Comparison of ENCODE assay signal across 25 mouse cellular contexts in the genomic region with DNA sequence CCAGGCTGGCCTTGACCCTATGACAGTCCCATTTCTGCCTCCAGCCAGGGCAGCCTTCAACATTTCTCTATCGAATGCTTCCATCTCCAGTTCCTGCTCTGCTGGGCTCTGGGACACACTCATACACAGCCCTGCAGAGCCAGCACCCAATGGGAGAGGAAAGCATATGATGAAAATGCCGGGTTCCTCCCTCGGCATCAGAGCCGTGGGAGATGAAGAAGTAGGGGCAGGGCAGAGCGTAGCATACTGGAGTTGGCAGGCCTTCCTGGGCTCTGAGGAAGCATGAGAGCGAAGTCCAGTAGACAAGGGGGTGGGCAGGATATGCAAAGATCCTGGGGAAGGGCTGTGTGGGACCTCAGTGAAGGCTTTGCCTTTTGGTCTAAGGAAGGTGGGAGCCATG. TPM values are rescaled to one million over a fixed set of nuclear protein-coding genes. Genes with fewer than 3 reads are reported as not detected.
DNase-seq lines count a peak whose midpoint lies in the region; ATAC-seq and TF ChIP-seq lines count a peak whose summit lies in the region.
"Had no signal": no experiment of that assay in that cellular context is flagged by ENCODE, and none has a peak within 500 bp of the region (broad histone marks: within the 10 kb centered on the region; RNA-seq: fewer than 3 reads in every experiment).

No protein-coding gene starts in this region.

- H3K4me2 ChIP-seq in midbrain, embryonic 16.5 days (ENCODE audit: low read length): no peak overlapping the region
- no peak overlapping the region for H3K4me2 ChIP-seq in midbrain, embryonic 15.5 days
- H3K4me2 ChIP-seq: heart, embryonic 13.5 days; liver, embryonic 15.5 days; lung, embryonic 15.5 days; stomach, embryonic 15.5 days had no signal

- H3K9ac ChIP-seq in midbrain, embryonic 16.5 days (ENCODE audit: low read depth, low read length): 0 out of 2 replicates have a peak overlapping the region, but pooled peaks have one; percentile 21
- no peak overlapping the region for H3K9ac ChIP-seq in midbrain, embryonic 15.5 days
- H3K9ac ChIP-seq: forebrain, postnatal 0 days; heart, embryonic 13.5 days; liver, embryonic 15.5 days; lung, embryonic 15.5 days; stomach, embryonic 15.5 days had no signal

- H3K36me3 ChIP-seq in midbrain, embryonic 16.5 days (ENCODE audit: control insufficient read depth, insufficient read depth, low read length): no peaks in the 10 kb centered on the region
- H3K36me3 ChIP-seq in midbrain, embryonic 15.5 days (replicated peaks): no peaks in the 10 kb centered on the region
- H3K36me3 ChIP-seq: liver, embryonic 15.5 days; lung, embryonic 15.5 days; stomach, embryonic 15.5 days had no signal

- DNase-seq in frontal cortex, postnatal 25 days (ENCODE audit: low spot score in 2 of 2): no peak
- DNase-seq in layer of hippocampus, adult 2 months (ENCODE audit: low spot score in 2 of 2): no peak
- no peak for DNase-seq in layer of hippocampus, adult 9-10 months (ENCODE audit: low spot score)
- DNase-seq: adrenal gland, postnatal 14 days; cerebellum, adult 9-11 months; forebrain, postnatal 0 days; gastrocnemius, postnatal 36 days; heart, adult 2 months; heart, postnatal 14 days; kidney, adult 18-20 months; liver; lung, postnatal 4 days; thymus, adult 2 months had no signal

- 76% methylated on average over 6 of the region's 6 CpGs for WGBS in midbrain, embryonic 16.5 days
- WGBS in midbrain, embryonic 15.5 days: 86% methylated on average over 6 of the region's 6 CpGs
- WGBS in olfactory bulb, adult 2 months: 26% methylated on average over 6 of the region's 6 CpGs

- no peaks in the 10 kb centered on the region for H3K27me3 ChIP-seq in midbrain, embryonic 16.5 days (ENCODE audit: control insufficient read depth, insufficient read depth, low read depth, low read length)
- H3K27me3 ChIP-seq in midbrain, embryonic 15.5 days (replicated peaks): no peaks in the 10 kb centered on the region
- H3K27me3 ChIP-seq: heart, embryonic 13.5 days; liver, embryonic 15.5 days; lung, embryonic 15.5 days; stomach, embryonic 15.5 days had no signal

- peak overlapping the region; percentile 22; the same call in 1 of the 2 replicates for H3K4me3 ChIP-seq in layer of hippocampus, adult 2 months
- H3K4me3 ChIP-seq in midbrain, embryonic 16.5 days (ENCODE audit: low read depth, low read length): no peak overlapping the region
- no peak overlapping the region for H3K4me3 ChIP-seq in midbrain, embryonic 15.5 days
- H3K4me3 ChIP-seq in olfactory bulb, adult 2 months (ENCODE audit: insufficient read depth, low read depth, low read length): no peak overlapping the region
- H3K4me3 ChIP-seq: embryonic facial prominence, embryonic 10.5 days; heart, adult 2 months; heart, embryonic 13.5 days; liver, embryonic 15.5 days; lung, embryonic 15.5 days; stomach, embryonic 15.5 days had no signal

- no peak for TF ChIP-seq CTCF in layer of hippocampus, adult 2 months (conservative IDR thresholded peaks at IDR 0.05)
- no peak for TF ChIP-seq CTCF in olfactory bulb, adult 2 months (IDR thresholded peaks at IDR 0.05; ENCODE audit: insufficient read depth, low read depth, low read length)

- ATAC-seq in frontal cortex, adult (ENCODE audit: low TSS enrichment): peak; percentile 62
- ATAC-seq in midbrain, embryonic 16.5 days: no peak
- ATAC-seq in midbrain, embryonic 15.5 days (replicated peaks): no peak
- ATAC-seq: CD4-positive, CD25-positive, alpha-beta regulatory T cell, adult 4 months had no signal

- H3K4me1 ChIP-seq in midbrain, embryonic 16.5 days (ENCODE audit: control insufficient read depth, insufficient read depth, low read length): peaks cover 32% of the 10 kb centered on the region
- peaks cover 53% of the 10 kb centered on the region for H3K4me1 ChIP-seq in midbrain, embryonic 15.5 days
- peaks cover 73% of the 10 kb centered on the region for H3K4me1 ChIP-seq in olfactory bulb, adult 2 months (ENCODE audit: control insufficient read depth, insufficient read depth, low read length)

- H3K27ac ChIP-seq in layer of hippocampus, adult 2 months: peak overlapping the region; percentile 84
- no peak overlapping the region for H3K27ac ChIP-seq in midbrain, embryonic 16.5 days (ENCODE audit: low read length)
- H3K27ac ChIP-seq in midbrain, embryonic 15.5 days: no peak overlapping the region
- H3K27ac ChIP-seq in olfactory bulb, adult 2 months (ENCODE audit: insufficient read depth, low read depth, low read length): peak overlapping the region; percentile 70
- H3K27ac ChIP-seq: embryonic facial prominence, embryonic 10.5 days; heart, adult 2 months; heart, embryonic 13.5 days; kidney, postnatal 0 days; liver, embryonic 15.5 days; lung, embryonic 15.5 days; stomach, embryonic 15.5 days had no signal

- no peaks in the 10 kb centered on the region for H3K9me3 ChIP-seq in midbrain, embryonic 16.5 days (replicated peaks; ENCODE audit: control insufficient read depth, low read length, poor library complexity, severe bottlenecking)
- H3K9me3 ChIP-seq in midbrain, embryonic 15.5 days: no peaks in the 10 kb centered on the region
- H3K9me3 ChIP-seq: embryonic facial prominence, embryonic 10.5 days; heart, embryonic 13.5 days; liver, embryonic 15.5 days; lung, embryonic 15.5 days; stomach, embryonic 15.5 days had no signal

- TF ChIP-seq POLR2A in olfactory bulb, adult 2 months (IDR thresholded peaks at IDR 0.05; ENCODE audit: insufficient read depth, low read depth, low read length): no peak

RNA-seq across cellular contexts. Expression of a gene that starts 8.7 kb away (rescaled TPM):
- total RNA-seq in layer of hippocampus, adult 2 months (2021): 100 to 1,000 TPM; 328 to 329 TPM
- 54.8 and 59.8 TPM in 2 replicates for polyA plus RNA-seq in midbrain, embryonic 16.5 days (2015; fragmentation: Nextera tagmentation; extraction: Ambion mirVana)
- polyA plus RNA-seq in midbrain, embryonic 15.5 days (2015; fragmentation: Nextera tagmentation; extraction: Ambion mirVana): 67.2 and 68.0 TPM in 2 replicates
- 113 TPM in 1 of 2 replicates, not detected in the other for polyA plus RNA-seq in olfactory bulb, adult 2 months (2012; ENCODE audit: insufficient read depth, insufficient read length, low replicate concordance, missing spikeins)

RNA-seq across cellular contexts. Expression of a gene that starts 46.4 kb away (rescaled TPM):
- total RNA-seq in layer of hippocampus, adult 2 months (2021): under 1 TPM; 0.44 to 0.87 TPM
- polyA plus RNA-seq in midbrain, embryonic 16.5 days (2015; fragmentation: Nextera tagmentation; extraction: Ambion mirVana): 0.58 and 0.69 TPM in 2 replicates
- polyA plus RNA-seq in midbrain, embryonic 15.5 days (2015; fragmentation: Nextera tagmentation; extraction: Ambion mirVana): 0.93 and 1.00 TPM in 2 replicates
- not detected in 2 replicates for polyA plus RNA-seq in olfactory bulb, adult 2 months (2012; ENCODE audit: insufficient read depth, insufficient read length, low replicate concordance, missing spikeins)
- total RNA-seq: megakaryocyte-erythroid progenitor cell, adult 5-6 weeks had no signal

RNA-seq across cellular contexts. Expression of a gene that starts 46.7 kb away (rescaled TPM):
- under 1 TPM; 0.44 to 0.82 TPM for total RNA-seq in layer of hippocampus, adult 2 months (2021)
- polyA plus RNA-seq in midbrain, embryonic 16.5 days (2015; fragmentation: Nextera tagmentation; extraction: Ambion mirVana): 6.1 and 6.7 TPM in 2 replicates
- polyA plus RNA-seq in midbrain, embryonic 15.5 days (2015; fragmentation: Nextera tagmentation; extraction: Ambion mirVana): 8.0 and 10.9 TPM in 2 replicates
- polyA plus RNA-seq in olfactory bulb, adult 2 months (2012; ENCODE audit: insufficient read depth, insufficient read length, low replicate concordance, missing spikeins): not detected in 2 replicates

Comparison
In these comparisons a context has a peak if more than half of its experiments do, and no peak if none do; other contexts are left out.
1. H3K27ac ChIP-seq: peak in layer of hippocampus, adult 2 months (single experiment) and olfactory bulb, adult 2 months (single experiment); none in midbrain, embryonic 16.5 days (single experiment) and midbrain, embryonic 15.5 days (single experiment).